Mouse (Mus musculus) thymus, postnatal 0 days (tissue): ENCODE measurements around the gene Adgrb3. TPM values are rescaled to one million over a fixed set of nuclear protein-coding genes. Genes with fewer than 3 reads are reported as not detected.

Experiments used
- DNase-seq: peaks from one replicate; pipeline ENCODE4 v3.0.0-alpha.2; 2015; ENCODE audit warnings: low spot score
- polyA plus RNA-seq: library from polyadenylated mRNA; unstranded; fragments of >200 nt; fragmentation: Nextera tagmentation; extraction: Ambion mirVana; gene quantifications from 2 replicates; pipeline ENCODE4 v1.2.1, GENCODE M21; 2015

The Adgrb3 gene
- 0.10 TPM in 1 of 2 replicates, not detected in the other for polyA plus RNA-seq

- no peak for DNase-seq
These were observed at the start of gene Adgrb3 for GRCm38 (mm10) chr1:25828971-25829920. TSS of gene Adgrb3 (minus strand) at chr1:25829707.

GRCm38 (mm10) chr1:25877526-25877925, 48.0 kb upstream of the Adgrb3 start:
- DNase-seq = no peak

DNA sequence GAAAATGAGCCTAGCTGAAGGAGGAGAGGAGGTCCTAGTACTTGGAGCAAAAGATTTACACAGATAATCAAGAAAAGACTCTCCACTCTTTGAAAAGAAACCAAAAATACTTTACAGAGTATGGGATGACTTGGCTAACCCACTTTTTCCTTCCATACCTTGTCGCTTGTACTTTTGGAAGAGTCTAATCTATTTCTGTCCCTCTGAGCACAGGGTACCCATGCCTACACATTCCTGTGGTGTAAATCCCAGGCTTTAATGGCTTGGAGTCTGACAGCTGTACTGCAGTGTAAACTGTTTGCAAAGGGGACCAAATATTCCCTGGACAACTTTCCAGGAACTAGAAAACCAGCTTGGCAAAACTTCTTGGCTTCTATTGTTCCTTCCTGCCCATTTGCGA, 28.0 kb upstream of the Adgrb3 start:
- no peak for DNase-seq

DNA sequence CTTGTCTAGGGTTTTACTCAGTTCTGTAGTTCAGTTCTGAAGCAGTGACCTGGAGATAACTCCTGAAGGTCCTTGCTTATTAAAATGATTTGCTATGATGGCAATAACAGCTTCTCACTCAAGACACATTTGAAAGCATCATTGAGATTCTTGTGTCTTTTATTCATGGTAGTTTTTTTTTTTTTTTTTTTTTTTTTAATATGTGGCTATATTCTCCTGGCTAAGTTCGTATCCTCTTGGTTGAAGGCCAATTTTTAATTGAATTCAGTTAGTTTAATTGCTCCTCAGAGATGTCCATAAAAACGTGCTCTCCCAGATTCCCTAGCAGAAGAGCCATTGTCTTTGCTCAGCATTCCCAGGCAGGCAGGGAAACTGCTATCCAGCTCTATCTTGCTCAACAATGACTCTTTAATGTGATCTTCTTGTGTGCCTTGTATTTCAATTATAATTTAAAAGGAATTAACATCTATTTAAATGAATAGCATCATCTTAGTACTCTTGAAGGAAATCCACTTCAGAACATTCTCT, 25.0 kb upstream of the Adgrb3 start:
- DNase-seq = no peak

- no peak for DNase-seq
These were observed 2.8 kb upstream of the Adgrb3 start for GRCm38 (mm10) chr1:25832260-25832659.

DNA sequence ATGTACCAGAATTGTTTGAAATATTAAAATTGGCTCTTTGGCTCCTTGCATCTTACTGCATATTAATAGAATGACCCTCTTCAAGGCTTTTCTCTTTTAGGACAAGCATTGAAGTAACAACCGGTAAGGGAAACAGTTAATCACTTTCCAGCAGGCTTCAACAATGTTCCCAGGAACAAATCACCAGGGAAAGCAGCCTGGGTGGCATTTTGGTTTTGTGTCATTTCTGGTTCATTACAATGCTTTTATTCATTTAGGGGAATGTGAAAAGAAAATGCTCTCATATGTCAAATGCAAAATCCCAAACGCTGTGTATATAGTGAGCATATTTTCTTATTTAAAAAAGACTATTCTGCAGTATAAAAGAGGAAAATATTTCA, 2.0 kb upstream of the Adgrb3 start:
- no peak for DNase-seq

DNA sequence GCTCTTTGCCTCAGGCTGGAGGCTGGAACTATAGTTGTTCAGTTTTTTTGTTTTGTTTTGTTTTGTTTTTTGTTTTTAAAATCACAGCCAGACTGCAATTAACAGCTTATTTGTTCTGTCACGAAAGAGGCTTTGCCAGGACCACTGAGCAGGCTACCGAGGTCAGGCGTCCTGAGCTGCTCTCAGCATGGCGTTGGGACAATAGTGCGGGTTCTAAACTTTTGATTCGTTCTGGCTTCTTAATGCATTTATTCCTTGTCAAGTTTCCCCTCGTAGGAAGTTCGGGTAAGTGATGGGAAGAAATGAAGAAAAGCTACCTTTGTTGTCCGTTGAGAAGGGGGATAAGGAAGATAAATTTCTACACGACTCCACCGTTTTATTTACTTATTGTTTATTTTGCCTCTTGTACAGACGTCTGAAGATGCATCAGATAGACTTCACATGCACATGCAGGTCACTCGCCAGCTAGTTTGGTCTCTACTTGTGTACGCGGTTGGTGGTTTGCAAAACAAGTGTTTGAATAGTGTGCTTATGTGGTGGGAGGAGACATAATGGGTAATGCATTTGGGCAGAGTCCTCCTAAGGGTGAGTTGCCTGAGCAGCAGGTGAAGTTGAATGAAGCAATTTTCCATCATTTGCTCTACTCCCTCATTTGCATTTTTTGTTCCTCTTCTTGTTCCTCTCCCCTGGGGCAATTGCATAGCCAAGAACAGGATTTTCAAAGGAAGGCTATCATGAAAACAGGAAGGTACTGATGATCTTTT, 1.4 kb upstream of the Adgrb3 start:
- no peak for DNase-seq

GRCm38 (mm10) chr1:25829921-25830751, 629 bp upstream of the Adgrb3 start:
- DNase-seq = no peak

DNA sequence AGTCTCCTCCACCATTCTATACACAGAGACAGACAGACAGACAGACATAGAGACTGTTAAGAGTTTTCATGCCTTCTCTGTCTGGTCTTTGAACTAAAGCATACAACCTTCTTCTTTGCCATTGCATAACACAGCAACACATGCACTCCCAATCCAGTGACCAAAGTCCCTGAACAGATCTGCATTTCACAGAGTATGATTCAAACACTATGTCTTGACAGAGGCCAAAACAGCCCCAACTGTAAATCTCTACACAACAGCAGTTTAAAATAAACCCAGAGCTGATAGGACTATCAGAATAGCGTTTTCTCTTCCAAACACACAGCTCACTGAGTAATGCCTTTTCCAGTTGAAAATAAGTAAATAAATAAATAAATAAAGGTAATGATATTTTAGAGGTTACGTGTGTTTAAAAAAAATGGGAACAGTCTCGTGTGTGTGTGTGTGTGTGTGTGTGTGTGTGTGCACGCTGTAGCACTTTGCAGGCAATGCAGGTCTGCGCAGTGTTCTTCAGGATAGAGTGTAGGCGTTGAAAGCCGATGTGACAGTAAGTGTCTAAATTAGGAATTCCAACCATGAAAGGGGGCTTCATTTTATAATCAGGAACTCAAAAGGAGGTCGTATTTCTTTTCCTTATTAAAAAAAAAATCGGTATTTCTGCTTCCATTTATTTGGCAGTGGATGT, 1.3 kb downstream of the Adgrb3 start:
- DNase-seq = no peak

GRCm38 (mm10) chr1:25827436-25827835, 2.1 kb downstream of the Adgrb3 start:
- no peak for DNase-seq

DNA sequence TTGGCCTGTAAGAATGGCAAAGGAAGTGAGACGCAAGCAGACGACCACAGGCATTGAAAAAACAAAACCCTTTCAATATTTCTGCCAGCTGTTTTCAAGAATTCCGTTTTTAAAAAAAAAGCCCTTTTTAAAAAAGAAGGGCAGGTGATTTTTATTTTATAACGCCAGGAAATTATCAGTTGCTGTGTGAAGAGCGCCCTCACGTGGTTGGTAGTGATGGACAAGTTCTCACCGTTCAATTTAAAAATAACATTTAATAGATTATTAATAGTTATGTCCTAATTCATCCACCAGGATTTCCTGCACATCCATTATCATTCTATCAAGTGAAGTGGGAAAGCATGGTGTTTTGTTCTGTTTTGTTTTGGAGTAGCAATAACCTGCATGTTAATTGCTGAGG, 2.7 kb downstream of the Adgrb3 start:
- DNase-seq = no peak

GRCm38 (mm10) chr1:25824626-25825025, 4.9 kb downstream of the Adgrb3 start:
- DNase-seq = no peak

- no peak for DNase-seq
These were observed 5.5 kb downstream of the Adgrb3 start for GRCm38 (mm10) chr1:25823961-25824360.

GRCm38 (mm10) chr1:25815491-25815890, 14.0 kb downstream of the Adgrb3 start:
- DNase-seq = no peak

GRCm38 (mm10) chr1:25778784-25779183, 50.7 kb downstream of the Adgrb3 start:
- no peak for DNase-seq

GRCm38 (mm10) chr1:25777459-25777858, 52.0 kb downstream of the Adgrb3 start:
- no peak for DNase-seq

DNA sequence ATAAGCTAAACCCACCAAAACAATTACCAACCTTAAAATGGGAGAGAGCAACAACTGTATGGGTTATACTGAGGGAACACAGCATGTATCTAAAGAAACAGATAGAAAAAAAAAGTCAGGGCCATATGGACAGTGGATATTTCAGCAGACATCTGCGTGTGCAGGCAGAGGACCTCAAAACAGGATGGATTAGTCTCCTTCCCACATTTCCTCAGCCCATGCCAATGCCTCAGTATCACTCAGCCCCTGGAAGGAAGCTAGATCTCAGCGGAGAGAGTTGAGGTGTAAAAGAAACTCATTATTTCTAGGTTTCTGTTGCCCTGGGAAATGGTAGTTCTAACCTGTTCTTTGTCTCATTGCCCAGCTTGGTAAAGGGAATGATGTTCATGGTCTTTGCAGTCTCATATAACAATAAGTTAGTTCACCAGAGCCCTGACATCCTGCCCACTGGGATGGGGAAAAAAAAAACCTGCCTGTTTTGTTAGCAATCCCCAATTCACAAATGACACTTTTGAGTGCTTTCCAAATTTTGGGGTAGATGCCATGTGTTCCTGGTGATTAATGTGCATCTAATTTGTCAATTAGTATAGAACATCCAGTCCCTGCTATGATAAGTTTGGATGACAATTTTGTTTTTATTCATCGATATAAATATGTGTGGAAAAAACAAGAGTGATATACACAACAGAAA, 53.9 kb downstream of the Adgrb3 start:
- no peak for DNase-seq

- DNase-seq = no peak
These were observed 60.5 kb downstream of the Adgrb3 start for GRCm38 (mm10) chr1:25768958-25769357.

DNA sequence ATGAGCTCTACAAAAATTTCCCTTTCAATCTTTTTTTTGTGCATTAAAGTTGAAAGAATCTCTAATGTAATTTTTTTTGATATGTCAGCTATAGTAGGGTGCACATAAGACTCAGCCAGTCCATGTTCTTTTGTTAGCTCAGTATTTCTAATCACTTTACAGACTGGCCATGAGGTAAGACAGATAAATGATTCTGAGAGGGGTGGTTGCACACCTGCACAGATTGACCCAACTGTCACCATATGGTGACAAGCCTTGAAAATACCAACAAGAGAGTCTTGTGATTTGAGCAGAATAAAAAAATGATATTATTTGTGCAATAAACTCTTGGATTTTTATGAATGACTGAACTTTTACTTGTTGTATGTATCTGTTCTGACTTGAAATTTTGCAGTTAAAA, 74.2 kb downstream of the Adgrb3 start:
- no peak for DNase-seq

- DNase-seq = no peak
These were observed 75.0 kb downstream of the Adgrb3 start for GRCm38 (mm10) chr1:25754528-25754927.
